Mouse (Mus musculus) CH12.LX (cell line): ENCODE data around the gene Guca1b.

Experiments
- CHD1 ChIP-seq: IDR thresholded peaks from 2 replicates; pipeline ENCODE4 v1.6.1; 2012; ENCODE audit warnings: low read depth, low read length, improper control_type of control experiment, inconsistent platforms
- CHD2 ChIP-seq: IDR thresholded peaks from 2 replicates; pipeline ENCODE4 v1.6.1; 2011; ENCODE audit warnings: low read length, improper control_type of control experiment
- CTCF ChIP-seq, 2 experiments: IDR thresholded peaks in 1 of 2; conservative IDR thresholded peaks in 1 of 2; 2 replicates each; pipeline ENCODE4 v1.5.1; 2011 to 2012; ENCODE audit warnings: low read depth in 2 of 2, low read length in 2 of 2, improper control_type of control experiment in 1 of 2, inconsistent platforms in 1 of 2, mild to moderate bottlenecking in 1 of 2, moderate library complexity in 1 of 2
- EP300 ChIP-seq: IDR thresholded peaks from 2 replicates; pipeline ENCODE4 v1.6.1; 2011; ENCODE audit warnings: low read length, improper control_type of control experiment
- JUND ChIP-seq: conservative IDR thresholded peaks from 2 replicates; pipeline ENCODE4 v1.6.1; 2011; ENCODE audit warnings: low read depth, low read length, improper control_type of control experiment
- POLR2A ChIP-seq: IDR thresholded peaks from 2 replicates; pipeline ENCODE4 v1.6.1; 2011; ENCODE audit warnings: low read depth, mild to moderate bottlenecking, improper control_type of control experiment, low read length
- RCOR1 ChIP-seq: conservative IDR thresholded peaks from 2 replicates; pipeline ENCODE4 v1.6.1; 2012; ENCODE audit warnings: low read depth, mild to moderate bottlenecking, inconsistent platforms, low read length, improper control_type of control experiment
- TBP ChIP-seq: conservative IDR thresholded peaks from 2 replicates; pipeline ENCODE4 v1.6.1; 2011; ENCODE audit warnings: low read depth, low read length, improper control_type of control experiment

DNA sequence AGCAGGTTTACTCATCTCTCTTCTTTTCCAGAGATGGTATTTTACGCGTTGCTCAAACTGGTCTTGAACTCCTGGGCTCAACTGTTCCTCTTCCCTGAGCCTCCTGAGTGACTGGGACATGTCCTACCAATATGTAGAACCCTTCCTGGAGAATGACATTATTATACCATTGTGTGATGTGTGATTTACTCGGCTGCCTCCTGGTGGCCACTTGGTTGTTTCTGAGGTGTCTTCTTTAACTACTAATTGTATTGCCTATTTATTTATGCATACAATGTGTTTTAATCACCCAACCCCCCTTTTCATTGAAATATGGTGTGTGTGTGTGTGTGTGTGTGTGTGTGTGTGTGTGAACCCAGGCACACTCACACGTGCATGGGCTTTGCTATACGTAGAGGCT lies 45.6 kb downstream of the Guca1b start:
- TF ChIP-seq JUND (no peak), CTCF (conservative IDR thresholded peaks at IDR 0.05 in 1 of 2, IDR thresholded peaks at IDR 0.05 in 1 of 2; ENCODE audit: low read depth in 2 of 2, low read length in 2 of 2) (peak in 1 of 2 experiments; percentile 63; a peak in 2 of 4 replicates), EP300 (no peak), CHD2 (no peak), CHD1 (no peak), RCOR1 (no peak), POLR2A (no peak), TBP (no peak)
